Mouse (Mus musculus) liver, postnatal 0 days (tissue): Measurements from ENCODE around the gene Psg16.

Experiments
- CTCF ChIP-seq: sonication (generic); IDR thresholded peaks from 2 replicates; pipeline ENCODE4 v1.5.1; 2016; ENCODE audit warnings: antibody characterized with exemption, low read depth
- EP300 ChIP-seq: IDR thresholded peaks from 2 replicates; pipeline ENCODE4 v1.6.1; 2016; ENCODE audit warnings: antibody characterized with exemption, low read depth, mild to moderate bottlenecking

- no peak for TF ChIP-seq EP300
- no peak for TF ChIP-seq CTCF
These were observed 28.1 kb upstream of the Psg16 start for GRCm38 (mm10) chr7:17045743-17046142.
